Mouse (Mus musculus) inflammation-experienced regulatory T-cells, adult 6 months (primary cell): ENCODE results near the gene A630010A05Rik. TPM values are rescaled to one million over a fixed set of nuclear protein-coding genes. Genes with fewer than 3 reads are reported as not detected.
"Not testable (repeated sequence)": the region's sequence is repeated elsewhere in the genome, so short reads cannot be mapped to it uniquely, and the experiment has no call there.

Source experiments
- ATAC-seq: one replicate; pipeline ENCODE4 v1.8.0; 2017
- polyA plus RNA-seq, 3 experiments: library from polyadenylated mRNA; unstranded; fragments of 100-300 nt; shearing (Covaris generic); gene quantifications; one replicate each; pipeline ENCODE4 v1.2.1; 2017

The A630010A05Rik gene
- polyA plus RNA-seq, result not detected

GRCm38 (mm10) chr16:14562017-14562416 is at the start of gene A630010A05Rik:
Gene A630010A05Rik (plus strand): TSS chr16:14562317.
- no peak for ATAC-seq

GRCm38 (mm10) chr16:14535766-14536165 is 26.4 kb upstream of the A630010A05Rik start:
- ATAC-seq, result no peak

GRCm38 (mm10) chr16:14557191-14557590 is 4.9 kb upstream of the A630010A05Rik start:
- not testable (repeated sequence) for ATAC-seq

Other genes starting within 250 kb of the A630010A05Rik start
- 100 to 1,000 TPM; 113 to 129 (median 117) TPM for gene Fopnl, start 244.9 kb upstream of the A630010A05Rik start, polyA plus RNA-seq
- 10 to 100 TPM; 18.5 to 34.1 (median 25.9) TPM for gene Abcc1, start 200.8 kb upstream of the A630010A05Rik start, polyA plus RNA-seq